Mouse (Mus musculus): ENCODE data around the gene Ruvbl1. TPM values are rescaled to one million over a fixed set of nuclear protein-coding genes. Genes with fewer than 3 reads are reported as not detected.

Gene Ruvbl1
- total RNA-seq, 4 experiments from 2014 or later, result 36.8 to 40.2 (median 39.1) TPM

GRCm38 (mm10) chr6:88544241-88544640 is 79.0 kb downstream of the Ruvbl1 start:
- DNase-seq (ENCODE audit: low spot score in 2 of 2), result no peak

GRCm38 (mm10) chr6:88544644-88545396 is 79.6 kb downstream of the Ruvbl1 start:
- no peak for DNase-seq (ENCODE audit: low spot score in 2 of 2)

- no peak for DNase-seq (ENCODE audit: low spot score in 2 of 2)
Observed at GRCm38 (mm10) chr6:88545397-88545790, 80.2 kb downstream of the Ruvbl1 start.

Other genes starting within 250 kb of the Ruvbl1 start
- gene Dnajb8, start 243.1 kb upstream of the Ruvbl1 start, total RNA-seq (2022), result not detected
- gene Eefsec, start 18.9 kb upstream of the Ruvbl1 start, total RNA-seq (2022), result 10 to 100 TPM; 21.4 to 28.7 (median 24.2) TPM
- gene Sec61a1, start 53.5 kb downstream of the Ruvbl1 start, total RNA-seq (2022), result 10 to 100 TPM; 83.9 to 94.2 (median 87.0) TPM
- under 1 TPM in 3 of 4 experiments, not detected in 1; 0.21 to 0.36 (median 0.25) TPM for gene Kbtbd12, start 172.5 kb downstream of the Ruvbl1 start, total RNA-seq (2022)